Mouse (Mus musculus) brain, adult 10 weeks (tissue): ENCODE measurements around the gene Gm14851. TPM values are rescaled to one million over a fixed set of nuclear protein-coding genes. Genes with fewer than 3 reads are reported as not detected.

Experiments used
- polyA plus RNA-seq: library from polyadenylated mRNA; stranded (reverse); fragments of 350-450 nt; fragmentation: Illumina TruSeq; extraction: RNeasy Lipid Tissue Mini Kit (QIAGEN cat#74804); gene quantifications from one replicate; pipeline ENCODE4 v1.2.3, GENCODE M21; 2015; ENCODE audit warnings: low read depth, low replicate concordance

Gm14851 gene
- not detected for polyA plus RNA-seq

DNA sequence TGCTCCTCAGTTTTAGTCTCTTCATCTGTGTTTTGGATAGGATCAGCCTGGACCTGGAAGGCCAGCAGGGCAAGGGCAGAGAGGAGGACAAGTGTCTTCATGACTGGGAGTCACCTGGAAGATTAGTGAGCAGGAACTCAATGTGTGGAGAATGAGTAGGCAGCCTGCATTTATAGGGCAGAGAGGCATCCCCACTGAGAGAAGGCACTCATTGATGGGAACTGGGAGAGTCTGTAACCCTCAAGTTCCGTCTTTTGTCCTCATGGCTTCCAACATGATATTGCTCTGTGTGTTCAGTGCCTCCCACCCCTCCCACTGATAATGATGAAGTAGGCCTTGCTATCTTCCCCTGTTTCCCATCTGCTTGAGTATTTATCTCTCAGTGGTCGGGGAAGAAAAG, at the start of gene Gm14851:
Gene Gm14851 (minus strand): TSS at position 101 of the 400 bp plus-strand sequence.

DNA sequence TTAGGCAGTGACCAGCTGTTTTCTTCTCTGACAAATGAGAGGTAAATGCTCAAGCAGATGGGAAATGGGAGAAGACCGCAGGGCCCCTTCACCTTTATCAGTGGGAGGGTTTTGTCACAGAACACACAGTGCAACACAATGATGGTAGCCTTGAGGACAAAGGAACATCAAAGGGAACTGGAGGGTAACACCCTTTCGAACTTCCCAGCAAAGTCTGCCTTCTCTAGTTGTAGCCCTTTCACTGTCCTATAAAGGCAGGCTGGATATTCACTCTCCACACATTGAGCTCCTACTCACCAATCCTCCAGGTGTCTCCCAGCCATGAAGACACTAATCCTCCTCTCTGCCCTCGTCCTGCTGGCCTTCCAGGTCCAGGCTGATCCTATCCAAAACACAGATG, 38.5 kb upstream of the Gm14851 start, which contains the start of gene Defa30:
Gene Defa30 (plus strand): TSS at position 301 of the 400 bp plus-strand sequence.

DNA sequence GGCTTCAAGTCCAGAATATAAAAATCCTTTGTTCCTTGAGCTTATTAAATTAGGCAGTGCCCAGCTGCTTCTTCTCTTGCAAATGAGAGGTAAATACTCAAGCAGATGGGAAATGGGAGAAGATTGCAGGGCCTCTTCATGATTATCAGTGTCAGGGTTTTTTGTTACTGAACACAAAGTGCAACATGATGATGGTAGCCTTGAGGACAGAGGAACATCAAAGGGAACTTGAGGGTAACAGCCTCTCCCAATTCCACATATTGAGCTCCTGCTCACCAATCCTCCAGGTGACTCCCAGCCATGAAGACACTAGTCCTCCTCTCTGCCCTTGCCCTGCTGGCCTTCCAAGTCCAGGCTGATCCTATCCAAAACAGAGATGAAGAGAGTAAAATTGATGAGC, 11.7 kb downstream of the Gm14851 start, which contains the start of gene Defa25:
Gene Defa25 (plus strand): TSS at position 301 of the 400 bp plus-strand sequence.

DNA sequence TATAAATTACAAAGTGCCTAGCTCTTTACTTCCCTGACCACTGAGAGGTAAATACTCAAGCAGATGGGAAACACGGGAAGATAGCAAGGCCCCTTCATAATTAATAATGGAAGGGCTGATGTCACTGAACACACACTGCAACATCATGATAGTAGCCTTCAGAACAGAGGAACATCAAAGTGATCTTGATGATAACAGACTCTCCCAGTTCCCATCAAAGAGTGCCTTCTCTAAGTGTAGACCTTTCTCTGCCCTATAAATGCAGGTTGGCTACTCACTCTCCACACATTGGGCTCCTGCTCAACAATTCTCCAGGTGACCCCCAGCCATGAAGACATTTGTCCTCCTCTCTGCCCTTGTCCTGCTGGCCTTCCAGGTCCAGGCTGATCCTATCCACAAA, 31.1 kb downstream of the Gm14851 start, which contains the start of gene Defa35:
Gene Defa35 (plus strand): TSS at position 301 of the 400 bp plus-strand sequence.

DNA sequence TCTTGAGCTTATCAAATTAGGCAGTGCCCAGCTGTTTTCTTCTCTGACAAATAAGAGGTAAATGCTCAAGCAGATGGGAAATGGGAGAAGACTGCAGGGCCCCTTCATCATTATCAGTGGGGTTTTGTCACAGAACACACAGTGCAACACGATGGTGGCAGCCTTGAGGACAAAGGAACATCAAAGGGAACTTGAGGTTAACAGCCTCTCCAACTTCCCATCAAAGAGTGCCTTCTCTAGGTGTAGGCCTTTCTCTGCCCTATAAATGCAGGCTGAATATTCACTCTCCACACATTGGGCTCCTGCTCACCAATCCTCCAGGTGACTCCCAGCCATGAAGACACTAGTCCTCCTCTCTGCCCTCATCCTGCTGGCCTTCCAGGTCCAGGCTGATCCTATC, 41.1 kb downstream of the Gm14851 start, which contains the start of gene Defa23:
Gene Defa23 (plus strand): TSS at position 301 of the 400 bp plus-strand sequence.

Other genes with a start within 250 kb of the Gm14851 start
- gene Defb33, start 203.4 kb downstream of the Gm14851 start, polyA plus RNA-seq, result not detected
- not detected for gene Gm15056, start 193.4 kb downstream of the Gm14851 start, polyA plus RNA-seq
- gene Gm6040, start 174.0 kb downstream of the Gm14851 start, polyA plus RNA-seq, result not detected
- not detected for gene AY761185, start 151.3 kb downstream of the Gm14851 start, polyA plus RNA-seq
- gene Defa21, start 70.5 kb downstream of the Gm14851 start, polyA plus RNA-seq, result not detected
- gene Defa23, start 41.0 kb downstream of the Gm14851 start, polyA plus RNA-seq, result not detected
- gene Defa35, start 31.0 kb downstream of the Gm14851 start, polyA plus RNA-seq, result not detected
- gene Defa25, start 11.6 kb downstream of the Gm14851 start, polyA plus RNA-seq, result not detected
- not detected for gene Defa30, start 38.6 kb upstream of the Gm14851 start, polyA plus RNA-seq
- gene Defa22, start 66.2 kb upstream of the Gm14851 start, polyA plus RNA-seq, result not detected
- not detected for gene Defa31, start 95.6 kb upstream of the Gm14851 start, polyA plus RNA-seq
- not detected for gene Gm15293, start 105.5 kb upstream of the Gm14851 start, polyA plus RNA-seq
- gene Gm15292, start 153.7 kb upstream of the Gm14851 start, polyA plus RNA-seq, result not detected
- gene Defa27, start 219.5 kb upstream of the Gm14851 start, polyA plus RNA-seq, result not detected
- gene Defa29, start 231.0 kb upstream of the Gm14851 start, polyA plus RNA-seq, result not detected